Mouse (Mus musculus) limb, embryonic 11.5 days (tissue): ENCODE results near the gene Hipk2. TPM values are rescaled to one million over a fixed set of nuclear protein-coding genes. Genes with fewer than 3 reads are reported as not detected.

Source experiments
- ATAC-seq: fragments of 200-750 bp; cut with Nextera tagmentation; 2 replicates; pipeline ENCODE4 v1.8.0; 2017; ENCODE audit warnings: low read depth; ENCODE audit not compliant: insufficient number of reproducible peaks, low FRiP score, low TSS enrichment
- DNase-seq: peaks from one replicate; pipeline ENCODE4 v3.0.0-alpha.2; 2015; ENCODE audit warnings: low spot score
- H3K27ac ChIP-seq: fragments of 300-500 bp; sonication (generic); replicated peaks from 2 replicates; pipeline ENCODE4 v1.5.1; 2014; ENCODE audit warnings: low read depth, mild to moderate bottlenecking, low read length
- H3K27me3 ChIP-seq: fragments of 300-500 bp; sonication (generic); 2 replicates; pipeline ENCODE4 v1.6.1; 2014; ENCODE audit warnings: mild to moderate bottlenecking, low read length, mixed read lengths; ENCODE audit not compliant: control insufficient read depth, insufficient read depth
- H3K36me3 ChIP-seq: fragments of 300-500 bp; sonication (generic); 2 replicates; pipeline ENCODE4 v1.6.1; 2014; ENCODE audit warnings: mild to moderate bottlenecking, low read length, moderate library complexity, mixed read lengths; ENCODE audit not compliant: control insufficient read depth, insufficient read depth
- H3K4me1 ChIP-seq: fragments of 300-500 bp; sonication (generic); 2 replicates; pipeline ENCODE4 v1.6.1; 2014; ENCODE audit warnings: low read length, mixed read lengths; ENCODE audit not compliant: control insufficient read depth, insufficient read depth
- H3K4me2 ChIP-seq: fragments of 300-500 bp; sonication (generic); 2 replicates; pipeline ENCODE4 v1.6.1; 2014; ENCODE audit warnings: low read depth, mild to moderate bottlenecking, moderate library complexity; ENCODE audit not compliant: severe bottlenecking
- H3K4me3 ChIP-seq: fragments of 300-500 bp; sonication (generic); 2 replicates; pipeline ENCODE4 v1.5.1; 2014; ENCODE audit warnings: low read depth, low read length
- H3K9ac ChIP-seq: fragments of 300-500 bp; sonication (generic); 2 replicates; pipeline ENCODE4 v1.6.1; 2014; ENCODE audit warnings: mild to moderate bottlenecking, low read length
- H3K9me3 ChIP-seq: fragments of 300-500 bp; sonication (generic); 2 replicates; pipeline ENCODE4 v1.6.1; 2016; ENCODE audit warnings: low read length; ENCODE audit not compliant: control insufficient read depth
- WGBS: fragments of 180-500 bp; shearing (Covaris S2); extraction: QIAGEN DNeasy Blood & Tissue Kit; methylation state at CpG from one replicate; pipeline ENCODE4 v1.1.7; 2014; 5-methylcytosine and 5-hydroxymethylcytosine counted together
- polyA plus RNA-seq: library from polyadenylated mRNA; unstranded; fragments of >200 nt; fragmentation: Nextera tagmentation; extraction: Ambion mirVana; gene quantifications from 2 replicates; pipeline ENCODE4 v1.2.1, GENCODE M21; 2014

Gene Hipk2
- polyA plus RNA-seq, 1 experiment from 2014 or later, result 20.5 TPM

DNA sequence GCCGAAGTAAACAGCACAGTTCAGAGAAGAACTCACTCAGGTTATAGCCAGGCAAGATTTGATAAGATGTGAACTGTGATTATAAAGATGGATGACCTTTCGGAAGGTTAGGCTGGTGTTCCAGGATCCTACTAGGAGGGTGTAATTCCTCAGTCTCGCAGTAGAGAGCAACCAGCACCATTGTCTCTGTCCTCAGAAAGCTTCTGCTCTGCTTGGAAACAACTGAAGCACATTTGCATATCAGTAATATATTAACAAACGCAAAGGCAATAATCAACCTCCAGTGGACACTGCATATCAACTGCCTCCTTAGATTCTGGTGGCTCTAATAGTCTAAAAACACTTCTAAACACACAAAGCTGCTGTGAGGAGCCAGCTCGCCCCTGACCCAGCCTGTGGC lies 48.5 kb downstream of the Hipk2 start:
- H3K4me2 ChIP-seq, result no peak overlapping the region
- DNase-seq, result no peak
- no peak overlapping the region for H3K9ac ChIP-seq
- WGBS, result 72% methylated on average over 5 of the region's 5 CpGs
- no peaks in the 10 kb centered on the region for H3K27me3 ChIP-seq
- no peak overlapping the region for H3K4me3 ChIP-seq
- no peaks in the 10 kb centered on the region for H3K9me3 ChIP-seq
- no peak overlapping the region for H3K27ac ChIP-seq
- H3K36me3 ChIP-seq, result no peaks in the 10 kb centered on the region
- H3K4me1 ChIP-seq, result no peaks in the 10 kb centered on the region
- ATAC-seq, result no peak

GRCm38 (mm10) chr6:38826857-38827256 lies 49.1 kb downstream of the Hipk2 start:
- Histone ChIP-seq H3K9ac (no peak overlapping the region), H3K27ac (no peak overlapping the region)
- 85% methylated on average over 3 of the region's 3 CpGs for WGBS

GRCm38 (mm10) chr6:38825886-38826285 lies 50.1 kb downstream of the Hipk2 start:
- Histone ChIP-seq H3K9me3 (no peaks in the 10 kb centered on the region), H3K27me3 (no peaks in the 10 kb centered on the region), H3K36me3 (no peaks in the 10 kb centered on the region), H3K4me1 (no peaks in the 10 kb centered on the region), H3K4me2 (no peak overlapping the region), H3K27ac (no peak overlapping the region), H3K9ac (no peak overlapping the region), H3K4me3 (no peak overlapping the region)
- no peak for DNase-seq
- no peak for ATAC-seq

More at GRCm38 (mm10) chr6:38826857-38827256, 49.1 kb downstream of the Hipk2 start:
- Histone ChIP-seq H3K27me3 (no peaks in the 10 kb centered on the region), H3K36me3 (no peaks in the 10 kb centered on the region), H3K9me3 (no peaks in the 10 kb centered on the region), H3K4me2 (no peak overlapping the region), H3K4me3 (no peak overlapping the region), H3K4me1 (no peaks in the 10 kb centered on the region)
- ATAC-seq (no peak), DNase-seq (no peak)

DNA sequence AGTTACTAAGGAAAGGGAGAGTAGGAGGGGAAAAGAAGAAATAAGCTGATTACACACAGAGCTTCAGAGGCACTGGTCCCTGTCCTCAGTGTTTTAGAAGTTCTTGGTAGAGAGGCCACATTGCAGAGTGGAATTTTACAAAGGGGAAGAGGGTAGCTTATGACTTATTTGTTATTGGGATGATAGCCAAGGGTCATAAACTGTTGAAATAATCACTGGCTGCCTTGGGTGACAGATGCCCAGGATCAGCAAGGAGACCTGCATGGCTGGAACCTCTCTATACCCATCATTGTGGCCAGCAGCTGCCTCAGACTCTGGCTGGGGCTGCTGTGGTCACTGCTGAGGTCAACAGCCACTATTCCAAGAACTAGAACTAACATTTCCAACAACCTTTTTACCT lies 52.1 kb downstream of the Hipk2 start:
- Histone ChIP-seq H3K9me3 (no peaks in the 10 kb centered on the region), H3K4me3 (no peak overlapping the region), H3K4me1 (no peaks in the 10 kb centered on the region), H3K9ac (no peak overlapping the region), H3K36me3 (peaks cover 3% of the 10 kb centered on the region; the same call in 1 of the 2 replicates), H3K4me2 (no peak overlapping the region), H3K27ac (no peak overlapping the region), H3K27me3 (no peaks in the 10 kb centered on the region)
- DNase-seq, result no peak
- ATAC-seq, result no peak

GRCm38 (mm10) chr6:38823164-38823563 lies 52.8 kb downstream of the Hipk2 start:
- 92% methylated on average over 4 of the region's 4 CpGs for WGBS
- no peak for ATAC-seq
- Histone ChIP-seq H3K4me2 (no peak overlapping the region), H3K4me1 (no peaks in the 10 kb centered on the region), H3K27ac (no peak overlapping the region), H3K9me3 (no peaks in the 10 kb centered on the region), H3K27me3 (no peaks in the 10 kb centered on the region), H3K36me3 (peaks cover 9% of the 10 kb centered on the region; the same call in 1 of the 2 replicates), H3K4me3 (no peak overlapping the region), H3K9ac (no peak overlapping the region)
- DNase-seq, result no peak

DNA sequence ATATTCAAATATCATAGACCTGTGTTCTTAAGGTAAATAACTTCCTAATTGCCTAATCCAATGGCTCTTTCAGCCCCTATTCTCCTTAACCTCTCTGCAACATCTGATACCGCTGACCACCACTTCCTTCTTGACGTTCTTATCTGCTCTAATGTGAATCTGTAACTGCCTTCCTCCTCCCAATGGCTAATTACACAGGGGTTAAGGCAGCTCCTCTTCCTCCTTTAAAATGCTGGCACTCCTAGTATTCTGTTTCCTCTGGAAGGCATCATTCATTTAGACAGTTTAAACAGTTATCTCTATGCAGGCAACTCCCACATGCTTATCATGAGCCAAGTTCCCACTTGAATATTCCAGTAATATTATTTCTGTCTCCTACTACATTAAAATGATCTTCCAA lies 54.3 kb downstream of the Hipk2 start:
- no peaks in the 10 kb centered on the region for H3K27me3 ChIP-seq
- peaks cover 12% of the 10 kb centered on the region; the same call in 1 of the 2 replicates for H3K36me3 ChIP-seq
- no peak overlapping the region for H3K27ac ChIP-seq
- H3K4me2 ChIP-seq, result no peak overlapping the region
- DNase-seq (no peak), ATAC-seq (no peak)
- H3K4me1 ChIP-seq, result no peaks in the 10 kb centered on the region
- no peak overlapping the region for H3K9ac ChIP-seq
- no peaks in the 10 kb centered on the region for H3K9me3 ChIP-seq
- H3K4me3 ChIP-seq, result no peak overlapping the region
- WGBS, result 84% methylated on average over 2 of the region's 2 CpGs

DNA sequence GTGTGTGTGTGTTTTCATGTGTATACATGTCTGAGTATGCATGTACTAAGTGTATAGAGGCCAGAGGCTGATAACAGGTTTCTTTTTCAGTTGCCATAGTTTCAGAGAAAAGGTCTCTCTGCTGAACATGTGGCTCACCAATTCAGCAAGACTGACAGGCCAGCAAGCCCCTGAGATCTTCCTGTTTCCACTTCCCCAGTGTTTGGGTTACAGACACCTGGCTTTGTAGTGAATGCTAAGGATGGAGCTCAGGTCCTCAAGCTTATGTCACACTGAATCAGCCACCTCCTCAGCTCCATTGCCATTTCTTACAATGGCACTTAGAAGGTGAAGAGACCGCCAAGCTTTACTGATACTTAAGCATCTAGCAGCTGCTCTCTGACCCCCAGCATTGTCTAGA lies 55.1 kb downstream of the Hipk2 start:
- Histone ChIP-seq H3K4me1 (no peaks in the 10 kb centered on the region), H3K9me3 (no peaks in the 10 kb centered on the region), H3K4me3 (no peak overlapping the region), H3K4me2 (no peak overlapping the region), H3K27ac (no peak overlapping the region), H3K9ac (no peak overlapping the region), H3K27me3 (no peaks in the 10 kb centered on the region), H3K36me3 (peaks cover 12% of the 10 kb centered on the region; the same call in 1 of the 2 replicates)
- ATAC-seq (no peak), DNase-seq (no peak)
- 91% methylated on average over 1 of the region's 1 CpGs for WGBS

DNA sequence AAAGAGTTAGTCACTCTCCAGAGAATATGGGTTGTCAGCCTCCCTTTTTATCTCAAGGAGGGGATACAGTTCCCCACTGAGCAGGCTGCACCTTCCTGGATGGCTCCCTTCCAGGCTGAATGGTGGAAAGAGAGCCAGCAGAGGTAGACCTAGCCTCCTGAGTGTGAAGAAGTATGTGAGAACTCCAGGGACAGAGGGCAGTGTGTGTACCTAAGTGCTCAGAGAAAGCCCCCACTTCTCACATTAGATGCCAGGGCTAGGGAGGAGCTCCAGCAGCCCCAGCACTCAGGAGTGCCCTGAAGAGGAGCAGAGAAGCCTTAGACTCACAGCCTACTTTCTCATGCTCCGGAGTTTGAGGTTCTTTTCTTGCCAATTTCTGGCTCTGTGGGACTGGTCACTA lies 59.7 kb downstream of the Hipk2 start:
- no peak for DNase-seq
- H3K27ac ChIP-seq, result no peak overlapping the region
- H3K36me3 ChIP-seq, result peaks cover 12% of the 10 kb centered on the region; the same call in 1 of the 2 replicates
- no peak for ATAC-seq
- H3K4me1 ChIP-seq, result no peaks in the 10 kb centered on the region
- H3K9me3 ChIP-seq, result no peaks in the 10 kb centered on the region
- no peak overlapping the region for H3K9ac ChIP-seq
- H3K4me3 ChIP-seq, result no peak overlapping the region
- H3K4me2 ChIP-seq, result no peak overlapping the region
- no peaks in the 10 kb centered on the region for H3K27me3 ChIP-seq
- 96% methylated on average over 1 of the region's 1 CpGs for WGBS

DNA sequence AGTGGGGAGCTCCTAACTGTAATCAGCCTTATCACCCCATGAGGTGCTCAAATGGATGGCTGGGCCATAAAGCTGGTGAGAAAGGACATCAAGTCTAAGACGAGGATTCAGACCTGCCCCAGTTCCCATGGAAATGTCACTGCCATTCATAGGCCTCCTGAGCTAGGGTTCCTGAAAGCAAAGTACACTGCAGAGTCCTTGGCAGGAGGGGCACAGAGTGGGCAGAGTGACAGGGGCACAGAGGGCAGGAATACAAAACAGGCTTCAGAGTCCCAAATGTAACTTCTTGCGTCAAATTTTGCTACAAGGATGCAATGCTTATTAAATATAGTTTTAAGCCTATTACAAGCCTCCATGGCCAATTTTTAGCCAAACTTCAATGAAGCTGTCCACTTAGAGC lies 60.4 kb downstream of the Hipk2 start:
- H3K9ac ChIP-seq, result no peak overlapping the region
- 58% methylated on average over 2 of the region's 2 CpGs for whole genome bisulfite sequencing
- H3K4me2 ChIP-seq, result no peak overlapping the region
- no peaks in the 10 kb centered on the region for H3K9me3 ChIP-seq
- peaks cover 12% of the 10 kb centered on the region; the same call in 1 of the 2 replicates for H3K36me3 ChIP-seq
- DNase-seq (no peak), ATAC-seq (no peak)
- no peak overlapping the region for H3K27ac ChIP-seq
- no peak overlapping the region for H3K4me3 ChIP-seq
- no peaks in the 10 kb centered on the region for H3K27me3 ChIP-seq
- H3K4me1 ChIP-seq, result no peaks in the 10 kb centered on the region
